In genomic region chr6:148384111-148384895, GRCm38 (mm10) we compare ENCODE assay signal across 8 mouse cellular contexts. TPM values are rescaled to one million over a fixed set of nuclear protein-coding genes. Genes with fewer than 3 reads are reported as not detected.
A peak's percentile ranks its signal among the peaks of the same experiment; 100 is the strongest.
DNase-seq lines count a peak whose midpoint lies in the region; ATAC-seq lines count a peak whose summit lies in the region.
"Had no signal": no experiment of that assay in that cellular context is flagged by ENCODE, and none has a peak within 500 bp of the region (broad histone marks: within the 10 kb centered on the region; RNA-seq: fewer than 3 reads in every experiment).

No protein-coding gene starts in this region.

- no peak overlapping the region for H3K27ac ChIP-seq in limb, embryonic 15.5 days
- H3K27ac ChIP-seq in forebrain, embryonic 12.5 days = no peak overlapping the region
- no peak overlapping the region for H3K27ac ChIP-seq in hindbrain, embryonic 12.5 days

- peak; percentile 19 for DNase-seq in Muller cell, postnatal 12 days (ENCODE audit: inconsistent ontology term)
- DNase-seq in adrenal gland, adult (ENCODE audit: inconsistent age in 2 of 2, low spot score in 1 of 2) = peak; percentile 49 to 81
- DNase-seq in heart, adult 18-20 months = peak; percentile 90 to 94
- DNase-seq in thymus, adult 18-20 months = no peak

- H3K9me3 ChIP-seq in limb, embryonic 15.5 days = no peaks in the 10 kb centered on the region
- H3K9me3 ChIP-seq in forebrain, embryonic 12.5 days = no peaks in the 10 kb centered on the region
- no peaks in the 10 kb centered on the region for H3K9me3 ChIP-seq in hindbrain, embryonic 12.5 days (replicated peaks)

- H3K27me3 ChIP-seq in limb, embryonic 15.5 days = no peaks in the 10 kb centered on the region
- no peaks in the 10 kb centered on the region for H3K27me3 ChIP-seq in forebrain, embryonic 12.5 days
- no peaks in the 10 kb centered on the region for H3K27me3 ChIP-seq in hindbrain, embryonic 12.5 days

- no peak overlapping the region for H3K4me2 ChIP-seq in limb, embryonic 15.5 days
- no peak overlapping the region for H3K4me2 ChIP-seq in forebrain, embryonic 12.5 days
- no peak overlapping the region for H3K4me2 ChIP-seq in hindbrain, embryonic 12.5 days (replicated peaks)

- H3K36me3 ChIP-seq in limb, embryonic 15.5 days = no peaks in the 10 kb centered on the region
- H3K36me3 ChIP-seq in forebrain, embryonic 12.5 days (replicated peaks) = no peaks in the 10 kb centered on the region
- no peaks in the 10 kb centered on the region for H3K36me3 ChIP-seq in hindbrain, embryonic 12.5 days

- peaks cover 6% of the 10 kb centered on the region for H3K4me1 ChIP-seq in limb, embryonic 15.5 days
- no peaks in the 10 kb centered on the region; the same call in 1 of the 2 replicates for H3K4me1 ChIP-seq in forebrain, embryonic 12.5 days
- H3K4me1 ChIP-seq in hindbrain, embryonic 12.5 days = peaks cover 6% of the 10 kb centered on the region; the same call in 1 of the 2 replicates

- 59% methylated on average over 6 of the region's 6 CpGs for WGBS in limb, embryonic 15.5 days
- WGBS in forebrain, embryonic 12.5 days = 80% methylated on average over 6 of the region's 6 CpGs
- 80% methylated on average over 6 of the region's 6 CpGs for WGBS in hindbrain, embryonic 12.5 days

- no peak overlapping the region for H3K9ac ChIP-seq in limb, embryonic 15.5 days
- H3K9ac ChIP-seq in forebrain, embryonic 12.5 days = no peak overlapping the region
- H3K9ac ChIP-seq in hindbrain, embryonic 12.5 days = no peak overlapping the region

- 0 out of 2 replicates have a peak, but pooled peaks have one; percentile 48 for ATAC-seq in limb, embryonic 15.5 days (ENCODE audit: insufficient number of reproducible peaks, low FRiP score, low TSS enrichment, low read depth)
- no peak for ATAC-seq in forebrain, embryonic 12.5 days (ENCODE audit: low FRiP score)
- ATAC-seq in hindbrain, embryonic 12.5 days (ENCODE audit: low FRiP score) = no peak
- ATAC-seq: Patski had no signal

- no peak overlapping the region for H3K4me3 ChIP-seq in limb, embryonic 15.5 days
- no peak overlapping the region for H3K4me3 ChIP-seq in forebrain, embryonic 12.5 days (replicated peaks)
- H3K4me3 ChIP-seq in hindbrain, embryonic 12.5 days = no peak overlapping the region

RNA-seq across cellular contexts. Expression of gene Tmtc1, which starts 59.9 kb away (rescaled TPM):
- total RNA-seq in heart, adult 18-20 months (2021) = 10 to 100 TPM; 74.5 to 82.5 TPM
- 1.1 and 1.3 TPM in 2 replicates for polyA plus RNA-seq in limb, embryonic 15.5 days (2015; fragmentation: Nextera tagmentation; extraction: Ambion mirVana)
- polyA plus RNA-seq in forebrain, embryonic 12.5 days (2016; fragmentation: Nextera tagmentation; extraction: Ambion mirVana) = 1.00 and 1.7 TPM in 2 replicates
- polyA plus RNA-seq in hindbrain, embryonic 12.5 days (2016; fragmentation: Nextera tagmentation; extraction: Ambion mirVana) = 2.0 and 3.0 TPM in 2 replicates

Comparison
In these comparisons a context has a peak if more than half of its experiments do, and no peak if none do; other contexts are left out.
1. DNase-seq: peak in Muller cell, postnatal 12 days (single experiment), adrenal gland, adult (2 of 2) and heart, adult 18-20 months (2 of 2); none in thymus, adult 18-20 months (0 of 2).